10 mouse cellular contexts compared by ENCODE assay signal in the genomic region with DNA sequence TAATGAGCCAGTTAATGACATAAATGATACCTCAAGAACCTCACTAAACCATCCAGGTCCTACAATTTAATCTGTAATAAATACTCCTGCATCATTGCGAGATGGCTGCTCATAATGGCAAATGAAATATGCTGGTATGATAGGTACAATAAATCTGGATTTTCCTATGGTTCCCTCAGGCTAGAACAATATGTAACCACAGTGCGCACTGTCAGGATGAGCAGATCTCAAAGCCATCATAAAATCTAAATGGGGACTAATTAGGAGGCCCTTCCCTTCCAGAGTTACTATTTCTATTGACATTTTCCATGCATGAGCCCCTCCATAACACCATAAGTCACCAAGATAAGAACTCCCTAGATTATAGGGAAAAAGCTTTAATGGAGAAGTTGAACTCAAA.
DNase-seq lines count a peak whose midpoint lies in the region; ATAC-seq and TF ChIP-seq lines count a peak whose summit lies in the region.
"Had no signal": no experiment of that assay in that cellular context is flagged by ENCODE, and none has a peak within 500 bp of the region (broad histone marks: within the 10 kb centered on the region; RNA-seq: fewer than 3 reads in every experiment).

No protein-coding gene starts in this region.

- H3K27me3 ChIP-seq in liver, embryonic 13.5 days = no peaks in the 10 kb centered on the region
- H3K27me3 ChIP-seq in intestine, postnatal 0 days (replicated peaks; ENCODE audit: control insufficient read depth, insufficient read depth, low read length) = no peaks in the 10 kb centered on the region
- no peaks in the 10 kb centered on the region for H3K27me3 ChIP-seq in neural tube, embryonic 15.5 days (replicated peaks)
- H3K27me3 ChIP-seq: megakaryocyte, embryonic 14.5 days had no signal

- H3K27ac ChIP-seq in liver, embryonic 13.5 days = no peak overlapping the region
- no peak overlapping the region for H3K27ac ChIP-seq in intestine, postnatal 0 days (ENCODE audit: low read depth, low read length)
- H3K27ac ChIP-seq in neural tube, embryonic 15.5 days (replicated peaks) = no peak overlapping the region

- H3K9me3 ChIP-seq in liver, embryonic 13.5 days (replicated peaks) = no peaks in the 10 kb centered on the region
- H3K9me3 ChIP-seq in intestine, postnatal 0 days (ENCODE audit: control insufficient read depth) = no peaks in the 10 kb centered on the region
- H3K9me3 ChIP-seq in neural tube, embryonic 15.5 days (replicated peaks) = no peaks in the 10 kb centered on the region
- H3K9me3 ChIP-seq: G1E; megakaryocyte, embryonic 14.5 days had no signal

- H3K4me1 ChIP-seq in liver, embryonic 13.5 days (replicated peaks) = no peaks in the 10 kb centered on the region
- H3K4me1 ChIP-seq in intestine, postnatal 0 days (replicated peaks; ENCODE audit: control insufficient read depth, insufficient read depth, low read length) = no peaks in the 10 kb centered on the region
- H3K4me1 ChIP-seq in neural tube, embryonic 15.5 days = peaks cover 15% of the 10 kb centered on the region
- H3K4me1 ChIP-seq: megakaryocyte, embryonic 14.5 days had no signal

- no peak for TF ChIP-seq CTCF in intestine, postnatal 0 days (IDR thresholded peaks at IDR 0.05; ENCODE audit: low read depth)

- DNase-seq in embryo, embryonic 10.5 days (ENCODE audit: low spot score) = peak; percentile 1
- no peak for DNase-seq in embryo, embryonic 9.5 days (ENCODE audit: extremely low spot score)
- no peak for DNase-seq in liver, embryonic 13.5 days
- DNase-seq in liver = no peak
- DNase-seq in frontal cortex, postnatal 36 days (ENCODE audit: low spot score in 2 of 2) = no peak
- DNase-seq in layer of hippocampus, adult 8-10 months (ENCODE audit: low spot score in 2 of 2) = no peak

- 62% methylated on average over 2 of the region's 2 CpGs for WGBS in liver, embryonic 13.5 days (ENCODE audit: insufficient replicate concordance)
- 72% methylated on average over 2 of the region's 2 CpGs for WGBS in intestine, postnatal 0 days
- 34% methylated on average over 2 of the region's 2 CpGs for WGBS in neural tube, embryonic 15.5 days

- no peak overlapping the region for H3K4me3 ChIP-seq in liver, embryonic 13.5 days (replicated peaks)
- H3K4me3 ChIP-seq in intestine, postnatal 0 days (ENCODE audit: low read depth, low read length) = peak overlapping the region; percentile 29; the same call in 1 of the 2 replicates
- H3K4me3 ChIP-seq in neural tube, embryonic 15.5 days (replicated peaks) = peak overlapping the region; percentile 38

- no peak overlapping the region for H3K9ac ChIP-seq in liver, embryonic 13.5 days
- no peak overlapping the region for H3K9ac ChIP-seq in intestine, postnatal 0 days (ENCODE audit: low read depth, low read length)
- H3K9ac ChIP-seq in neural tube, embryonic 15.5 days (replicated peaks) = no peak overlapping the region

- H3K36me3 ChIP-seq in liver, embryonic 13.5 days = no peaks in the 10 kb centered on the region
- H3K36me3 ChIP-seq in intestine, postnatal 0 days (ENCODE audit: control insufficient read depth, insufficient read depth) = no peaks in the 10 kb centered on the region
- no peaks in the 10 kb centered on the region for H3K36me3 ChIP-seq in neural tube, embryonic 15.5 days
- H3K36me3 ChIP-seq: G1E had no signal

- peak overlapping the region; percentile 52; the same call in 1 of the 2 replicates for H3K4me2 ChIP-seq in liver, embryonic 13.5 days
- no peak overlapping the region for H3K4me2 ChIP-seq in intestine, postnatal 0 days (replicated peaks; ENCODE audit: low read depth)
- peak overlapping the region; percentile 67 for H3K4me2 ChIP-seq in neural tube, embryonic 15.5 days

- ATAC-seq in liver, embryonic 13.5 days (ENCODE audit: low read depth) = no peak
- no peak for ATAC-seq in intestine, postnatal 0 days
- ATAC-seq in neural tube, embryonic 15.5 days (ENCODE audit: low FRiP score) = peak; percentile 65; the same call in 1 of the 2 replicates
